Mouse (Mus musculus) T-helper 2 cell (primary cell): ENCODE measurements around the gene Cnga1.

ENCODE experiments used
- in situ Hi-C: fragments of 300-600 bp; cut with MboI, MseI; formaldehyde crosslinking; loops from one replicate; pipeline ENCODE4 v1.15.1; 2025; ENCODE audit warnings: high pct_unique_total_duplicates

Gene Cnga1

GRCm38 (mm10) chr5:72644175-72644574, at the start of gene Cnga1:
TSS of gene Cnga1 (minus strand) at chr5:72644275.
- in situ Hi-C loops = no loop called here

DNA sequence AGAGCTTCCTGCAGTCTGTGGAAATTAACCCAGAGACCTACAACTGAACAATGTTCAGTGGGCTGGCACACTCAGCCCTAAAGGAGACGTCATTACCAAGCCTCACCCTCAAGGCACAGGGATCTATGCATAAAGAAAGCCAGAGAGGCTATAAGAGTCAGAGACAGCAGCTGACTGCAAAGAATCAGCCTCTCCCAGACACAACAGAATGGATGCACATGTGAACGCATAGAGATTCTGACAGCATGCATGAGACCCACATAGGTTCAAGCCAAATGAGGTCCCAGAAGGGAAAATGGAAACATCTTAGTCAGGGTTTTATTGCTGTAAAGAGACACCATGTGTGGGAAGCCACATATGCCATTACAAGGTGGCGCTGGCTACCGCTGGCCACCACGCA, 46.4 kb upstream of the Cnga1 start:
- in situ Hi-C loops = no loop called here

- in situ Hi-C loops = no loop called here
Measured at GRCm38 (mm10) chr5:72689556-72689955, 45.5 kb upstream of the Cnga1 start.

DNA sequence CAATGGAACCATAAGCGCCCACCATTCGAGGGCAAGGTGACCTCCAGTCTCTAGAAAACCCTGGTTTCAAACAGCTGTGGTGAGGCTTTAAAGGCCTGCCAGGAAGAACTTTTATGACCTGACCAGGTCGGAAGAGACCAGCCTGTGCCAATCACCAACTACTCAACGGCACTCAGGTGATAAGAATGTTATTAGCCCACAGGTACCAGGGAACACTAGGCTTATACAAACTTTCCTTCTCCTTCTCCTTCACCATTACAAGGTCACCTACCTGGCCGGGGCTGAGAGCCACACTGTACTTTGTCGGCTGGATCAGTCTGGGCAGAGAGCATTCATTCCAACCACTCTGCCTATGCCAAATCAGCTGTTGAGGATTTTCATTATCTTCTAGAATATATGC, 37.4 kb upstream of the Cnga1 start:
- in situ Hi-C loops = no loop called here

- in situ Hi-C loops = no loop called here
Measured at GRCm38 (mm10) chr5:72674994-72675542, 31.0 kb upstream of the Cnga1 start.

DNA sequence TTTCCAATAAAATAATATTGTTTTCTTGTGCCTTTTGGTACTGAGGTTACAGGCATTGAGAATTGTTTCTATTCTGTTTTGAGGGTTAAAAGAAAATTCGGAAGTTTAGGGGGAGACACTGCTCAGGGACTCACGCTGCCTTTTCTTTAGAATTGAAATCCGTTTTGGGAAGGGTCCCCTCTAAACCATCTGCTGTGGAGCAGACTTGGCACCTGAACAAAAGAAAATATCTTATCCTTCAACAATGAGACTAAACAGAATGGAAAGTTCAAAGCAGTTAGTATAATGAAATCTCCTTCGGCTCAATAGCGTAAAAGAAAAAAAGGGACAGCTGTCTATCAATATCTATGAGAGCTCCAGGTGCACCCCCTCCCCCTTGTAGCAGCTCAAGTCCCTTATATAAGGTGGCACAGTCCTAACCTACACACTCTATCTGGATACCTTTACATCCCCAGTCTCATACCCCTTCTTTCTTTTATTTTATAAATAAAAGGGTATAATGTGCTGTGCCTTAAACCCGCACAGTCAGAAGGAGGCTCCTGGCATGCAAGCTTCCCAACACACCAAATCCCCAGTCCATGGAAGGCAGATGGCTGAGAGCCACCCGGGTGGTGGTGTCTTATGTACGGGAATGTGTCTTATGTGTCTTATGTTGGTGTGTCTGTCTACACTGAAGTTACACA, 27.1 kb upstream of the Cnga1 start:
- in situ Hi-C loops = no loop called here

GRCm38 (mm10) chr5:72668351-72668750, 24.3 kb upstream of the Cnga1 start:
- in situ Hi-C loops = loop anchor here (5.0 kb wide), 1 partner anchor 39 kb away; no protein-coding TSS in a partner anchor

- in situ Hi-C loops = loop anchor here (5.0 kb wide), 1 partner anchor 41 kb away; no protein-coding TSS in a partner anchor
Measured at GRCm38 (mm10) chr5:72666428-72666827, 22.4 kb upstream of the Cnga1 start.

GRCm38 (mm10) chr5:72665281-72665680, 21.2 kb upstream of the Cnga1 start:
- in situ Hi-C loops = loop anchor here (5.0 kb wide), 1 partner anchor 42 kb away; no protein-coding TSS in a partner anchor

GRCm38 (mm10) chr5:72664854-72665253, 20.8 kb upstream of the Cnga1 start:
- in situ Hi-C loops = loop anchor here (5.0 kb wide), 1 partner anchor 42 kb away; no protein-coding TSS in a partner anchor

DNA sequence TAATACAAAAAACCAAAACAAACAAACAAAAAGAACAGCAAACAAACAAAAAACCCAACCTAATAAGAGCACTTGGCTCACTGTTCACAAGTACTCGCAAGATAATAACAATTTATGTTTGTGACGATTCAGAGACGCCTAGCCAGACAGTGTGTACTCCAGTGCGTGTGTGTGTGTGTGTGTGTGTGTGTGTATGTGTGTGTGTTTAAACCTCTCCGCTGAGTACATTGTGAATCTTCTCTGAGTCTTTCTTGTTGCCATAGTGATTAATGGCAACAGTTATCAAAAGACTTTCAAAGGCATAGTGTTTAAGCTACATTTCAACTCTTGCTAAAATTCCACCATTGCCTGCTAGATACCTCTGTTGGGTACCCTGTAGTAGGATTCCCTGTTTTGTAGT, 20.1 kb upstream of the Cnga1 start:
- in situ Hi-C loops = no loop called here

DNA sequence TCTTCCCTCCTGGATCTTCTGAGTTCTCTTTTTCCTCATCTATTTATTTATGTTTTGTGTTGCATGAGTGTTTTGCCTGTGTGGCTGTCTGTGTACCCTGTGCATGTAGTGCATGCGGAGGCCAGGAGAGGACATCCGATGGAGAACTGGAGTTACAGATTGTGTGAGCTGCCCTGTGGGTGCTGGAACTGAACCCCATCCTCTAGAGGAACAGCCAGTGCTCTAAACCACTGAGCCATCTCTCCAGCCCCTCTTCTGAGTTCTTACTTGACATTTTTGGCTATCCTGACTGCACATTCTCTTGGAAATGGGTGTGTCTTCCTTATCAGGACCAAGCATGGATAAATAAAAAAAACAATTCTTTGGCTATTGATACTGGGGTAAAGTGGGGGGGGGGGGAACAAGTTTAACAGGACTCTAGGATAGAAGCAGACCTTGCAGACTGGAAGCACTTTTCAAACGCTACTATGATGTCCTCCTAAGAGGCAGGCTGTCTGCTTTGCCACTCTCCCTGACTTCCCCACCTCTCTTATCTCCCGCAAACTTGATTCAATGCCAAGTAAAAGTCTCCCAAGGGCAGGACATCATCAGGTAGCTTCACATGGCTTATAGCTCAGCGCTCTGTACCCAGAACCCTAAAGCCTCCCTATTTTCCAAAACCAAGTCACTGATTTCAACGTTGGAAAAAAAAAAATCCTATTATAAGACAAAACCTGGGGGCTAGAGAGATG, 17.1 kb upstream of the Cnga1 start:
- in situ Hi-C loops = no loop called here

DNA sequence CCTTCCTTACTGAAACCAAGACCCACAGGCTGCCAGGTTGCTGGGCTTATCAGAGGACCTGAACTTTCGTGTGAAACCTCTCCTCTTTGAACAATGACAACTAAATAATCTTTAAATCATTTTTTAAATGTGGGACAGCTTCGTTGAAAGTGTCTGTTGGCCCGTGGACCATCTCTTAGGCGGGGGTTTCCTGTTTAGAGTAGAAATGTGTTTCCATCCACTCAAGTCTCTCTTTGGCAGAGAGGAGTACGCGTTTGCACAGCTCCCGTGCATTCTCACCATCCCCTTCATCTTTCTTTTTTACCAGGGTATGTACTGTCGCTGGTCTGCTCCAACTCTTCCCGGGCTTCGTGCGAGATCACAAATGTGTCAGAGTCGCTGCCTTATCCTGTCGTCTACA, 14.3 kb upstream of the Cnga1 start:
- in situ Hi-C loops = no loop called here

DNA sequence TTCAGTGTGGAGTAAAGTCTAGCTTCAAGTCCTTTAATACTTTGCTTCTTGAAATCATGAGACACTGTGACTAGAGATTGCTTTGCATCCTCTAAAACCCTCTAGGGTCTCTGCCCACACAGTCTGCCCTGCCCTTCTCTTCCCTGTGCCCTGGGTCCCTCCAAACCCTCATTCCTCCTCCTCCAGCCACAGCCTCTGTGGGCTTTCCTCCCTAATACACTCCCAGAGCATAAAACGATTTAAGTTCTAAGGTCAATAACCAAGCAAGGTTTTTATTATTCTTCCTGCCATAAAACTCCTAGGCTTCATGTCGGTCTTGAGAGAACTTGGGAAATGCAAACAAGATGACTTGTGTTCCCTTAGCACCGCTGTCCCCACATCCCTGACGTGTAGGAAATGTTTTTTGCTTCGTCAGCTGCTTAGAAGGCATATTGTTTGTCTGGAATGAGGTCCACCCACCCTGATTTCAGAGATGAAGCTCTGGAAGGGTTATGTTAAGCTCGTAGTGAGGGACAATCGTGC, 12.3 kb upstream of the Cnga1 start:
- in situ Hi-C loops = no loop called here

DNA sequence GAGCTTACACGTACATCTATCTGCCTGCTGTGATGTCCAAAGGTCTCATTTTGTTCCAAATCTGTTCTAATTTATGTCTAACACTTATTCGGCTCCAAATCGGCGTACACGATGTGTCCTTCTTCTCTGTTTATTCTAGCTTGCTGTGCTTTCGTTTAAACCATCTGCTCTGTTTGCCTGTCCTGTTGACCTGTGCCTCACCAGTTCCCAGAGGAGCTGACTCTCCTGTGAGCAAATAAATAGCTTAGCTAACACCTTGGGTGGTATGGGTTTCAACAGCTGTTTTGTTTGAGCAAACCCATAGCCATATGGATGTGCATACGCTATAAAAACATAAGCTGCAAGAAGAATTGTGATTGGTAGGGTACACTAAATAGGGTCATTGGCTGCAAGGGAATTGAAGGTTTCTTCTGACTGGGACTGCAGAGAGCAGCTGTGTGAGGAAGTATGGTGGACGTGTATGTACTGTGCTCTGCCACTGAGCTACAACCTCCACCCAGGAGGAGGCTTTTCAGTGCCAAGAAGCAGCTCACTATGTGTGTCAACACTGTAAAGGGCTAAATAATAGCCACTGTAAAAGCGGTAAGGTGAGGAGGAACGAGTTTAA, 9.1 kb upstream of the Cnga1 start:
- in situ Hi-C loops = no loop called here

DNA sequence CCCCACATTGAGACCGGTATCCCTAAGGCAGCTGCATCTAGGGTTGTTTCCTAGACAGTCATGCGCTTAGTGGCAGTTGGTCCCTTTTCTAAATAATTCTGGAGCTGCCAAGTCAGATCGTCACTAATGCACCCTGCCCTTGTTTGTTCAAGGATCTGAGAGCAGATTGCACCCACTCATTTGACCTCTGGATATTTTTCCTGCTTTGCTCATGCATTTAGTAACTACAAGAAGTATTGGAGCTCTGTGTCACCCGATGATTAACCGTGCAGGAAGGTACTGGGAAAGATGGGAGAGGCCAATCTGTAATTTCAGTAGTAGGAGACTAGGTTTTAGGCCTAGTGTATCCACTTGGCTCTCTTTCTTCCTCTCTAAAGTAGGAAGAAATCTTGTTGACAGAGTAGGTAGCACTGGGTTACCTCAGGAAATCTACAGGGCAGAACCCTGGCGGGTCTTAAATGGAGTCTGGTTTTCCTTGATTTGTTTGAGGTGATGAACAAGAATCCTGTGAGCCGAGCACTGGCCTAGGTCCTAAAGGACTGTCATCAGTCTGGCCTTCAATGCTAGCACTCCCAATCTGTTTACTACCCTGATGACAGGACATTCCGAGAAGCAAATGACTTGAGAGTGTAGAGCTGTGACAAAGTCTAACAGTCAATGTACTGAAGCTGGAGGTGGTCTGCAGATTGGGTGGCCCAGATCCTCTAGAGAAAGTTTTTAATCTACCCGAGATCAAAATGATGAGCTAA, 5.1 kb upstream of the Cnga1 start:
- in situ Hi-C loops = no loop called here

GRCm38 (mm10) chr5:72647958-72648595, 4.0 kb upstream of the Cnga1 start:
- in situ Hi-C loops = no loop called here

GRCm38 (mm10) chr5:72647418-72647907, 3.4 kb upstream of the Cnga1 start, which contains the start of gene Nipal1:
TSS of gene Nipal1 (plus strand) at chr5:72647795.
- in situ Hi-C loops = no loop called here

DNA sequence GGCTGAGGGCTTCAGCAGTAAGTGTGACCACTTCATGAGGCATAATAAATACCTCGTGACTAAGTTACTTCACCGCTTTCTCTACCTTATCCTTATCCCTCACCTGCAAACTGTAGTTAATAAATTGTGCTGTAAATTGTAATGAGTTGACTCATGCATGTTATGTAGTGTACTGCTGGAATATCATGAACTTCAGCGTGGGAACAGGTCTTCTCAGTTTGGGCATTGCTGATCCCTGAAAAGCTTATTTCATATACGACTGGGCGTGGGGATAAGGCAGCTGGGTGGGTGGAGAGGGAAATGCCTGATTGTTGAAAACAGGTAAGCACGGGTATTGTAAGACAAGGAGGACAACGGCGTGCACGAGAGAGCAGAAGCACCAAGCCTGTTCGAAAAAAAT, 2.9 kb upstream of the Cnga1 start:
- in situ Hi-C loops = no loop called here

DNA sequence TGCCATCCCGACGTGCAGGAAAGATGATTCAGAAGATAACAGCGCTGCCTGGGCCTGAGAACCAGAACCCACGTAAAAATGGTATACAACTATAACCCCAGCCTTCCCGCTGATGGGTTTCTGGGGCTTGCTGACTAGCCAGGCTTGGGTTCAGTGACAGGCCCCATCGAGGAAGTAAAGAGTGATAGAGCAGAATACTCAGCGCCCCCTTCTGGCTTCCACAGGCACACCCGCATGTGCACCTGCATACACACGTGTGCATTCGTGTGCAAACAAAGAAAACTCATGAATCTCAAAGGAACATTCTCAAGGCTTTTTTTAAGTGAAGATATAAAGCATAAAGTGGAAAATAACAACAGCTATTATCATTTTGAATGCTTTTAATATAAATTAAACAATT, 2.1 kb upstream of the Cnga1 start:
- in situ Hi-C loops = no loop called here

- in situ Hi-C loops = no loop called here
Measured at GRCm38 (mm10) chr5:72643655-72644054, 420 bp downstream of the Cnga1 start.
